Mouse (Mus musculus): ENCODE results near the gene Cacng6. TPM values are rescaled to one million over a fixed set of nuclear protein-coding genes. Genes with fewer than 3 reads are reported as not detected.

Gene Cacng6
- total RNA-seq, 2 experiments from 2014 or later: 1.3 to 1.9 TPM

DNA sequence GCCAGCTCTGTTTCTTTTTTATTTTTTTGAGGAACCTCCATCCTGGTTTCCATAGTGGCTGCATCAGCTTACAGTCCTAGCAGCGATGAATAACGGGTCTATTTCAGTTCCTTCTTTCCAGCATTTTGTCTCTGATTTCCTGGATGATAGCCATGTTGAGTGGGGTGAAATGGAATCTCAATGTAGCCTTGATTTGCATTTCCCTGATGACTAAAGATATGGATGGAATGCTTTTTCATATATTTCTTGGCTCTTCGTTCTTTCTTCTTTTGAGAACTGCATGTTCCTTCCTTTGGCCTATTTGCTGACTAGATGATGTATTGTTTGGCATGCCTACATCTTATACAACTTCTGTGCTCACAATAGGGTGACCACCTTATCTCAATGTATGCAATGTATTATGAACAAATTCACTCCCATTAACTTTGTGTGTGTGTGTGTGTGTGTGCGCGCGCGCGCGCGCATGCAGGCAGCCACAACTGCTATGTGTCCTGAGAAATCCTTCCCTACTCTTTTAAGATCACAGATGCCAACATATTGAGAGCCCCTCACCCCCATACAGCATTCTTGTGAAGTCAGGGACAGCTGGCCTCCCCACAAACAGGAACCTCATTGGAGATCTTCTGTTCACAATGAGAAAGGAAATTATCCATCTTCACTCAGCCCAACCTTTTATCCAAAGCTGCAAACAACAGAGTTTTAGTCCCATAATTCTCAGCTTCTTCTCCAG is 33.3 kb downstream of the Cacng6 start:
- DNase-seq: no peak
- intact Hi-C loops (cut with DNase I): no loop called here

DNA sequence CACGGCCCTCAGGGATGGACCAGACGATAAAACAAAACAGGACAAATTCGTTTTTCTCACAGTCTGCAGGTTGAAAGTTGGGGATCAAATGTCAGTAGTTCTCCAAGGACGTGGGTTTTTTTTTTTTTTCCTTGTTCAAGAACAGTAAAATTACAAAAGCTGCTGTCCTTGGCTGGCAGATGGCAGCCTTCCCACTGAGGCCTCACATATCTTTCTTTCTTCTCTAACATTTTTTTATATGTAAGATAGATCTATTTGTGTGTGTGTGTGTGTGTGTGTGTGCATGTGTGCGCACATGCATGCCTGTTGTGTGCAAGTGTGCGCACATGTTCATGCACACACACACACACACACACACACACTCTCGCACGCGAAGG is 33.8 kb downstream of the Cacng6 start:
- no peak for DNase-seq
- intact Hi-C loops (cut with DNase I): no loop called here

DNA sequence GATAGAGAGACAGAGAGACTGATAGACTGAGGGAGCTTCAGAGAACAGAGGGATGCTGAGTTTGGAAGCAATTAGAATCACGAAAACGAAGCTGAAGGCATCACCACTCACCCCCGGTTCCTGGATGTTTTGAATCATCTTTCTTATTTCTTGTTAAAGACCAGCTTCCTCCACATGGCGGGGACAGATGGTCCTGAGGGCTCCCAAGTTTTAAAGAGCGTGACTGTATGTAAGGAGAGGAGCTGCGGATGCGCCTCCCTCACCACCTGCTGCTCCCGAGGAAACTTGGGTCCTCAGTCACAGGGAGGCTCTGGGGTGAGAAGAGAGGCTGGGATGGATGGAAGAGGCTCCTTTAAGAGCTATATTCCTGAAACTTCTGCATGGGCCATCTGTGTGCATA is 36.3 kb downstream of the Cacng6 start:
- intact Hi-C loops (cut with DNase I): no loop called here
- no peak for DNase-seq

DNA sequence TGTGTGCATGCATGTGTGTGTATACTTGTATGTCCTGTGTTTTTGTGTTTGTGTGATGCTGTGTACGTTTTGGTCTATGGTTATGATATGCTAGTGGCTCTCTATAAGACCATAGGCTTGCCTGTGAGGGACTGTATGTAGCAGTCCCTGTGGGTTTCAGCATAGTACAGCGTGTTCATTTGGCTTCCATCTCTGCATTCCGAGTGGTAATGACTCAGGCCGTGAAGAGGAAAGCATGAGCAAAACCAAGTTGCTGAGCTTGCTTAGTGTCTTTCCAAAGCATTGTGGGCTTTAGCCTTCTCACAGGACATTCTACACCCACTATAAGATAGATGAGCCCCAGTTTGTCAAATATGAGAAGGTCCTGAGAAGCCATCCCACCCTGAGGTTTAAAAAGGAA is 39.3 kb downstream of the Cacng6 start:
- intact Hi-C loops (cut with DNase I): no loop called here
- DNase-seq: no peak

DNA sequence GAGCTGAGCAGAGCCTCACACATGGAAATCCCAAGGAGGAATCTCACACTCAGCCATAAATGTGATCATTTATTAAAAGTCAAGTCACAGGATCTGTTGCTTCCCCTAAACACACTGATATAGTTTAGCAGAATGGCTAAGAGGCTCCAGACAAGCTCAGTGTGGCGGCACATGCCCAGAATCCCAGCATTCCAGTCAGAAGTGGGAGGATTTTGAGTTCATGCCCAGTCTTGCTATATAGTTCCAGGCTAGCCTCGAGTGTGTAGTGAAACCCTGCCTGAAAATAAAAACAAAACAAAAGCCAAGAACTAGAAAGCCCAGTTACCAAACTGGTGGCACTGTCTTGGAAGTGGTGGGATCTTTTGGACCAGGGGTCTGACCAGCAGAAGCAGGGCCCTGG is 44.6 kb downstream of the Cacng6 start:
- no peak for DNase-seq
- intact Hi-C loops (cut with DNase I): no loop called here

DNA sequence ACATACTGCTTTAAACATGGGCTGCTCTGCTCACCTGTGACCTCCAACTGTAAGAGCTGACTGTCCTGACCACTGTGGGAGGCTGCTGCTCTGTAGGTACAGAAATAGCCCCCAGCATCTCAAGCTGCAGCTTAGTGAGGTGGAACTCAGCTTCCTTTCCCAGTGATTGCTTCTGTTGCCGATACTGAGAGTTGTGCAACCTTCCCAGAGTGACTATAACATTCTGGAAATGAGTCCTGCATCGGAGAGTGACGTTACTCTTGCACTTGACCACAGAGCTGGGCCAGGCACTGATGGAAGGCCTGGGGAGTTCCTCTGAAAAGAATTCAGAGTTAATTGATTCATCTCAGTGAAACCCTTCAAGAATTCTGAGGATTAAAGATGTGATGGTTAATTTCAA is 48.8 kb downstream of the Cacng6 start:
- intact Hi-C loops (cut with DNase I): no loop called here
- no peak for DNase-seq

DNA sequence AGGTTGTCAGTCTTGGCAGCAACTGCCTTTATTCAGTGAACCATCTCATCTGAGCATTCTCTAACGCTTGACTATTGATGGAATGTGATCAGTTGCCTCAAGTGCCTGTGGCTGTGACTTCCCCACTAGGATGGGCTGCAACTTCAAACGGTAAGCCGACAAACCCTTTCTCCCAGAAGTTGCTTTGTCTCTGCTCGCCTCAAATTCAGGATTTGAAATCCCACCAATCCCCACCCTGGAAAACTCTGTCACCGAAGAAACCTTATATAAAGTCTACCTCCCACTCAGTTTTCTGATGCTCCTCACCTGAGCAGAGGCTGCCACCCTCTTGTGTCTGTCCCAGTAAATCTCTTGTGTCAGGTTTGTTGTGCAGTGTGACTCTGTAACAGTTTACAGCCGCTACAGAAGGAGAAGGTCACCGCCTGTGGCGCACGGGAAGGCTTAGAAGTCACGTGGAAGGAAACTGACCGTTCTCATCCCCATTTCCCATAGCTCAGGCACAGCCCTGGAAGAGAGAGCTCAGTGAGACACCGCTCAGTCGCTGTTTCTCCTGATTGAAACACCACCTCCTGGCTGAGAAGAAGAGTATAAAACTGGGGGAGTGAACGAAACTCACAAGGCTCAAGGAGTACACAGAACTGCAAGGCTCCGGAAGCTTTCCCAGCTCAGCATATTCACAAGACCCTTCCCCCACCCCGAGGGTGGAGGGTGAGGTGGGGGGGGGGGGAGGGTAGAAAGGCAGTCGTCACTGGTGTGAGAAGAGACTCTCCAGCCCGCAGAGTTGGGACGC is 50.5 kb downstream of the Cacng6 start:
- no peak for DNase-seq
- intact Hi-C loops (cut with DNase I): no loop called here

DNA sequence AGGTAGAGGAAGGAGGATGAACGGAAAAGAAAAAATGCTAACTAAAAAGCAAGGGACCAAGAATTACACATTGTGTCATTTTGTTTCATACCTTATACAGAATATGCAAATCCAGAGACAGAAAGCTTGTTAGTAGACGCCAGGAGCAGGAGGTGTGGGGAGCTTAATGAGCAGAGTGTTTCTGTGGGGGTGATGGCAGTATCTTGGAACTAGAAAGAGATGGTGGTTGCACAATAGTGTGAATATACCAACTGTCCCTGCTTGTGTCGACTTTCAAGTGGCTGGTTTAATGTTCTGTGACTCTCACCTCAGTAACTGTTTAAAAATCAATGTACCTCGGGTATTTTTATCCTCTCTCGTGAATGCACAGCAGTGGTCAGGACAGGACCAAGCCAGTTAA is 52.7 kb downstream of the Cacng6 start:
- no peak for DNase-seq
- intact Hi-C loops (cut with DNase I): no loop called here

DNA sequence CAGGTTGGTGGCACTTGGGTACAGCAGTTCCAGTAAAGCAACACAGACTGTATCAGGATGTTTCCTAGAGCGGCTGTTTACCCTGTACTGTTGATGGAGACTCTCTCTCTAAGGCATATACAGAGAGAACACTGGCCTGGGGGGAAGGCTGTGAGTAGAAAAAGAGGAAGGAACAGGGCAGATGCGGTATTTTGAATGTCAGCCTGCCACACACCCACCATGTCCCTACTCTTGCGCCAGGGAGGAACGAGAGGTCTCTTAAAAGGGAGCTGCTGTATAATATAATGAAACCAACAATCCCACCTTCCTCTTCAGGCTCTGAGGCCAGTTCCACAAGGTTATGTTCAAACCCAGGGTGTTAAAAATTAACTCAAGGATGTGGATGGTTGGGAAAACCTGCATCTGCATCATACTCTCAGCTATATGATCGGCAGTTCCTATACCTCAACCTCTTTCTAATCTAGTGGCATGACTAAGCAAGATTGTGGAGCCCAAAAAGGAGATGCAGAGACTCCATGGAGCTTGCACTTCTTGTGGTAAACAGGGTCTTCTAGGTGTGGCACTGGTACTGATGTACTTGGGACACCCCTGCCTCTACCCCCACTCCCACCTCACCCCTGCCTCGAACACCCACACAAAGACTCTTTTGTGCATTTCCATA is 58.1 kb downstream of the Cacng6 start:
- intact Hi-C loops (cut with DNase I): no loop called here
- DNase-seq: no peak

Small RNA genes lying within 50 kb of the gene (microRNA-seq; reads per million reads assigned to microRNA genes)
- 0 to 1.3 reads per million in 2 experiments for gene Gm23450 (ENCODE audit: borderline number of aligned reads in 2 of 2)

Other genes with a start within 250 kb of the Cacng6 start
- not detected for gene Nlrp12, start 174.5 kb upstream of the Cacng6 start, total RNA-seq (2021)
- 100 to 1,000 TPM; 160 to 162 TPM for gene Myadm, start 135.1 kb upstream of the Cacng6 start, total RNA-seq (2021)
- 1 to 10 TPM; 1.8 to 2.5 TPM for gene Prkcg, start 135.0 kb upstream of the Cacng6 start, total RNA-seq (2021)
- 1 to 10 TPM; 3.7 to 4.7 TPM for gene Cacng7, start 91.2 kb upstream of the Cacng6 start, total RNA-seq (2021)
- not detected for gene Cacng8, start 33.5 kb upstream of the Cacng6 start, total RNA-seq (2021)
- not detected for gene Tarm1, start 78.4 kb downstream of the Cacng6 start, total RNA-seq (2021)
- under 1 TPM; 0.17 to 0.35 TPM for gene Oscar, start 192.0 kb downstream of the Cacng6 start, total RNA-seq (2021)
- gene Ndufa3, start 193.2 kb downstream of the Cacng6 start, total RNA-seq (2021): 1,000 to 10,000 TPM; 1,822 to 1,988 TPM
- 10 to 100 TPM; 17.2 to 25.4 TPM for gene Tfpt, start 205.7 kb downstream of the Cacng6 start, total RNA-seq (2021)
- 10 to 100 TPM; 24.4 to 26.6 TPM for gene Prpf31, start 205.8 kb downstream of the Cacng6 start, total RNA-seq (2021)
- gene Cnot3, start 221.1 kb downstream of the Cacng6 start, total RNA-seq (2021): 10 to 100 TPM; 22.5 to 27.6 TPM
- gene Leng1, start 241.6 kb downstream of the Cacng6 start, total RNA-seq (2021): 10 to 100 TPM; 12.5 to 12.9 TPM